Mouse (Mus musculus): ENCODE measurements around the gene Mdm2. TPM values are rescaled to one million over a fixed set of nuclear protein-coding genes. Genes with fewer than 3 reads are reported as not detected.

The Mdm2 gene
- polyA plus RNA-seq, 1 experiment, result 122 TPM

GRCm38 (mm10) chr10:117647158-117647505 lies 63.4 kb downstream of the Mdm2 start:
- TF ChIP-seq CTCF (IDR thresholded peaks at IDR 0.05; ENCODE audit: borderline replicate concordance, insufficient read depth, low read length) (no peak), POLR2A (IDR thresholded peaks at IDR 0.05; ENCODE audit: low read depth, low read length) (no peak)
- Histone ChIP-seq H3K4me3 (ENCODE audit: insufficient read depth, low read length) (no peak overlapping the region), H3K4me1 (ENCODE audit: control insufficient read depth, insufficient read depth, low read length) (0 out of 2 replicates have a peak, but pooled peaks cover 3% of the 10 kb centered on the region), H3K27ac (ENCODE audit: insufficient read depth, low read length) (no peak overlapping the region)

- Histone ChIP-seq H3K4me1 (ENCODE audit: control insufficient read depth, insufficient read depth, low read length) (no peaks in the 10 kb centered on the region), H3K4me3 (ENCODE audit: insufficient read depth, low read length) (no peak overlapping the region), H3K27ac (ENCODE audit: insufficient read depth, low read length) (no peak overlapping the region)
- TF ChIP-seq CTCF (IDR thresholded peaks at IDR 0.05; ENCODE audit: borderline replicate concordance, insufficient read depth, low read length), result no peak
- no peak for TF ChIP-seq POLR2A (IDR thresholded peaks at IDR 0.05; ENCODE audit: low read depth, low read length)
Measured at GRCm38 (mm10) chr10:117646482-117647157, 63.9 kb downstream of the Mdm2 start.

- H3K4me3 ChIP-seq (ENCODE audit: insufficient read depth, low read length), result no peak overlapping the region
- no peak for TF ChIP-seq POLR2A (IDR thresholded peaks at IDR 0.05; ENCODE audit: low read depth, low read length)
- H3K4me1 ChIP-seq (ENCODE audit: control insufficient read depth, insufficient read depth, low read length), result no peaks in the 10 kb centered on the region
- H3K27ac ChIP-seq (ENCODE audit: insufficient read depth, low read length), result no peak overlapping the region
Measured at GRCm38 (mm10) chr10:117645487-117645964, 65.0 kb downstream of the Mdm2 start.

GRCm38 (mm10) chr10:117644828-117645227 lies 65.7 kb downstream of the Mdm2 start:
- Histone ChIP-seq H3K27ac (ENCODE audit: insufficient read depth, low read length) (no peak overlapping the region), H3K4me1 (ENCODE audit: control insufficient read depth, insufficient read depth, low read length) (no peaks in the 10 kb centered on the region), H3K4me3 (ENCODE audit: insufficient read depth, low read length) (no peak overlapping the region)
- TF ChIP-seq POLR2A (IDR thresholded peaks at IDR 0.05; ENCODE audit: low read depth, low read length) (no peak), CTCF (IDR thresholded peaks at IDR 0.05; ENCODE audit: borderline replicate concordance, insufficient read depth, low read length) (no peak)

- Histone ChIP-seq H3K4me1 (ENCODE audit: control insufficient read depth, insufficient read depth, low read length) (no peaks in the 10 kb centered on the region), H3K27ac (ENCODE audit: insufficient read depth, low read length) (no peak overlapping the region), H3K4me3 (ENCODE audit: insufficient read depth, low read length) (no peak overlapping the region)
- TF ChIP-seq POLR2A (IDR thresholded peaks at IDR 0.05; ENCODE audit: low read depth, low read length) (no peak), CTCF (IDR thresholded peaks at IDR 0.05; ENCODE audit: borderline replicate concordance, insufficient read depth, low read length) (no peak)
Measured at GRCm38 (mm10) chr10:117644429-117644748, 66.2 kb downstream of the Mdm2 start.

- H3K4me1 ChIP-seq (ENCODE audit: control insufficient read depth, insufficient read depth, low read length), result no peaks in the 10 kb centered on the region
- no peak overlapping the region for H3K27ac ChIP-seq (ENCODE audit: insufficient read depth, low read length)
- no peak overlapping the region for H3K4me3 ChIP-seq (ENCODE audit: insufficient read depth, low read length)
- TF ChIP-seq POLR2A (IDR thresholded peaks at IDR 0.05; ENCODE audit: low read depth, low read length) (no peak), CTCF (IDR thresholded peaks at IDR 0.05; ENCODE audit: borderline replicate concordance, insufficient read depth, low read length) (no peak)
Measured at GRCm38 (mm10) chr10:117643711-117644428, 66.7 kb downstream of the Mdm2 start.

- H3K4me3 ChIP-seq (ENCODE audit: insufficient read depth, low read length), result no peak overlapping the region
- H3K27ac ChIP-seq (ENCODE audit: insufficient read depth, low read length), result no peak overlapping the region
- TF ChIP-seq CTCF (IDR thresholded peaks at IDR 0.05; ENCODE audit: borderline replicate concordance, insufficient read depth, low read length), result no peak
- H3K4me1 ChIP-seq (ENCODE audit: control insufficient read depth, insufficient read depth, low read length), result no peaks in the 10 kb centered on the region
Measured at GRCm38 (mm10) chr10:117643302-117643701, 67.3 kb downstream of the Mdm2 start.

GRCm38 (mm10) chr10:117642491-117643262 lies 67.9 kb downstream of the Mdm2 start:
- H3K4me3 ChIP-seq (ENCODE audit: insufficient read depth, low read length), result no peak overlapping the region
- TF ChIP-seq POLR2A (IDR thresholded peaks at IDR 0.05; ENCODE audit: low read depth, low read length) (no peak), CTCF (IDR thresholded peaks at IDR 0.05; ENCODE audit: borderline replicate concordance, insufficient read depth, low read length) (no peak)
- no peaks in the 10 kb centered on the region for H3K4me1 ChIP-seq (ENCODE audit: control insufficient read depth, insufficient read depth, low read length)
- H3K27ac ChIP-seq (ENCODE audit: insufficient read depth, low read length), result no peak overlapping the region

GRCm38 (mm10) chr10:117642201-117642450 lies 68.4 kb downstream of the Mdm2 start:
- Histone ChIP-seq H3K27ac (ENCODE audit: insufficient read depth, low read length) (no peak overlapping the region), H3K4me1 (ENCODE audit: control insufficient read depth, insufficient read depth, low read length) (no peaks in the 10 kb centered on the region), H3K4me3 (ENCODE audit: insufficient read depth, low read length) (no peak overlapping the region)
- no peak for TF ChIP-seq CTCF (IDR thresholded peaks at IDR 0.05; ENCODE audit: borderline replicate concordance, insufficient read depth, low read length)
- no peak for TF ChIP-seq POLR2A (IDR thresholded peaks at IDR 0.05; ENCODE audit: low read depth, low read length)

All from embryonic fibroblast, embryonic 13.5 days (primary cell).